Mouse (Mus musculus) lung, embryonic 14.5 days (tissue): ENCODE results near the gene Acpp. TPM values are rescaled to one million over a fixed set of nuclear protein-coding genes. Genes with fewer than 3 reads are reported as not detected.

ENCODE experiments used
- ATAC-seq: fragments of 200-750 bp; cut with Nextera tagmentation; 2 replicates; pipeline ENCODE4 v1.8.0; 2017; ENCODE audit warnings: mild to moderate bottlenecking, moderate TSS enrichment, moderate library complexity; ENCODE audit not compliant: insufficient read depth
- DNase-seq: peaks from one replicate; pipeline ENCODE4 v3.0.0-alpha.2; 2015
- H3K27ac ChIP-seq: fragments of 300-500 bp; sonication (generic); 2 replicates; pipeline ENCODE4 v1.5.1; 2014; ENCODE audit warnings: low read depth, mild to moderate bottlenecking, moderate library complexity
- H3K27me3 ChIP-seq: fragments of 300-500 bp; sonication (generic); 2 replicates; pipeline ENCODE4 v1.6.1; 2014; ENCODE audit warnings: low read length, control low read depth; ENCODE audit not compliant: insufficient read depth
- H3K36me3 ChIP-seq: fragments of 300-500 bp; sonication (generic); 2 replicates; pipeline ENCODE4 v1.6.1; 2014; ENCODE audit warnings: control low read depth; ENCODE audit not compliant: insufficient read depth
- H3K4me1 ChIP-seq: fragments of 300-500 bp; sonication (generic); 2 replicates; pipeline ENCODE4 v1.6.1; 2014; ENCODE audit warnings: antibody characterized with exemption, control low read depth; ENCODE audit not compliant: insufficient read depth
- H3K4me2 ChIP-seq: fragments of 300-500 bp; sonication (generic); 2 replicates; pipeline ENCODE4 v1.6.1; 2014; ENCODE audit warnings: mild to moderate bottlenecking
- H3K4me3 ChIP-seq: fragments of 300-500 bp; sonication (generic); 2 replicates; pipeline ENCODE4 v1.5.1; 2014; ENCODE audit warnings: low read depth, low read length
- H3K9ac ChIP-seq: fragments of 300-500 bp; sonication (generic); 2 replicates; pipeline ENCODE4 v1.6.1; 2014
- H3K9me3 ChIP-seq: fragments of 300-500 bp; sonication (generic); 2 replicates; pipeline ENCODE4 v1.6.1; 2016; ENCODE audit warnings: low read depth, low read length, control low read depth
- CTCF ChIP-seq: IDR thresholded peaks from 2 replicates; pipeline ENCODE4 v1.5.1; 2016; ENCODE audit warnings: antibody characterized with exemption, low read depth
- WGBS: fragments of 180-500 bp; shearing (Covaris S2); extraction: QIAGEN DNeasy Blood & Tissue Kit; methylation state at CpG from one replicate; pipeline ENCODE4 v1.1.7; 2014; 5-methylcytosine and 5-hydroxymethylcytosine counted together
- polyA plus RNA-seq: library from polyadenylated mRNA; unstranded; fragments of >200 nt; fragmentation: Nextera tagmentation; extraction: Ambion mirVana; gene quantifications from 2 replicates; pipeline ENCODE4 v1.2.1, GENCODE M21; 2014

The Acpp gene
- polyA plus RNA-seq, 1 experiment from 2014 or later: 0.21 TPM

DNA sequence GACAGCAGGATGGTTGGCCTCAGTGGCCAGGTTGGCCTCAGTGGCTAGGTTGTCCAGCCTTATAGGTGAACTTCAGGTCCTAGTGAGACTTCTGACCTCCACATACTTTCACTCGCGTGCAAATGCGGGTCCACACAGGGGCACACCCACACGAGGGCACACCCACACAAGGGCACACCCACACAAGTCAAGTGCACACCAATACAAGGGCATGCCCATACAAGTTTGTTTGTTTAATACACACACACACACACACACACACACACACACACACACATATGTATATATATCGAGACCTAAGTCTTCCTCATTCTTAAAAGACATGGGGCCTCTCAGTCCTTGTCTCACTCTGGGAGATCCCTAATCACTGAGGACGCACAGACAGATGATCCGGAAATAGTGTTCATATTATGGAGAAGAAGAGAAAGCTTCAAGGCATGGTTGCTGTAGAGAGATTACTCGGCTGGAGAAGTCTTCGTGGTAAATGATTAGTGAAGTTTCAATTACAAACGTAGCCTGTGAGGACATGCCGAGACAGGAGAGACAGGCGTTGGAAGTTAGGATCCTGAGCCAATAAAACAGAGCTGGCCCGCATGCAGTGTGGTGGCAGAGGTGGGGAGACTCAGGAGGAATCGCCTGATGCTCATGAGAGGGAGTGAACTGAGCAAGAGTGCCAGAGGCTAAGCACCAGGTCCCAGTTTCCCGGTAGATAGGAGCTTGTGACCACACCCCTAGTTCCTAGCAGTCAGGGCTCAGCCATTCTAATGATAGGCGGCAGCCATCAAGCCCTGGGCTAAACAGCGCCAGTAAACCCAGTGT is 23.7 kb upstream of the Acpp start:
- H3K27ac ChIP-seq: no peak overlapping the region

DNA sequence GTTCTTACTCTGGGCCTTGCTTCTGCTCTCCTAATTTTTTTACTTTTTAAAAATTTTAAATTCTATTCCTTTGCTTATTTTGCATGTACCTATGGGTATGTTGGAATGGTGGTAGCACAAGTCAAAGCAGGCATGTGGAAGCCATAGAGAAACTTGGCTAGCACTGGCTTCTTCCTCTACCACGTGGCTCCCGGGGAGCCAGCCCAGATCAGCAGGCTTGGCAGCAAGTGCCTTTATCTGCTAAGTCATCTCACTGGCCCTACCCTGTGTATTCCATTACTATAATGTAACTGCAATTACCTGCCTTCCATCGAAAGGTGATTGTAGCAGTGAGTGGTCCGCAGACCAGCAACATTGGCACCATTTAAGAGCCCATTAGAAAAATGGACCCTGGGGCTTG is 22.8 kb upstream of the Acpp start:
- ATAC-seq (no peak), DNase-seq (no peak)
- Histone ChIP-seq H3K9ac (no peak overlapping the region), H3K4me2 (no peak overlapping the region), H3K27ac (no peak overlapping the region), H3K36me3 (no peaks in the 10 kb centered on the region), H3K27me3 (no peaks in the 10 kb centered on the region), H3K4me3 (no peak overlapping the region), H3K9me3 (no peaks in the 10 kb centered on the region), H3K4me1 (no peaks in the 10 kb centered on the region)
- TF ChIP-seq CTCF: no peak
- 92% methylated on average over 4 of the region's 4 CpGs for WGBS

More for the DNA sequence above, 23.7 kb upstream of the Acpp start:
- WGBS: 65% methylated on average over 17 of the region's 17 CpGs
- no peak overlapping the region for H3K9ac ChIP-seq
- no peaks in the 10 kb centered on the region for H3K9me3 ChIP-seq
- DNase-seq (no peak), ATAC-seq (no peak)
- H3K36me3 ChIP-seq: no peaks in the 10 kb centered on the region
- H3K4me2 ChIP-seq: no peak overlapping the region
- H3K4me1 ChIP-seq: no peaks in the 10 kb centered on the region
- no peaks in the 10 kb centered on the region for H3K27me3 ChIP-seq
- TF ChIP-seq CTCF: no peak
- no peak overlapping the region for H3K4me3 ChIP-seq

- WGBS: 64% methylated on average over 8 of the region's 8 CpGs
- ATAC-seq (no peak), DNase-seq (no peak)
- no peaks in the 10 kb centered on the region for H3K4me1 ChIP-seq
- no peak for TF ChIP-seq CTCF
- no peak overlapping the region for H3K4me3 ChIP-seq
- no peak overlapping the region for H3K9ac ChIP-seq
- H3K36me3 ChIP-seq: no peaks in the 10 kb centered on the region
- H3K27me3 ChIP-seq: no peaks in the 10 kb centered on the region
- H3K27ac ChIP-seq: no peak overlapping the region
- no peaks in the 10 kb centered on the region for H3K9me3 ChIP-seq
- no peak overlapping the region for H3K4me2 ChIP-seq
Measured at GRCm38 (mm10) chr9:104355521-104356270, 18.1 kb upstream of the Acpp start.

- DNase-seq (no peak), ATAC-seq (no peak)
- no peaks in the 10 kb centered on the region for H3K9me3 ChIP-seq
- H3K4me3 ChIP-seq: no peak overlapping the region
- no peak overlapping the region for H3K9ac ChIP-seq
- WGBS: 80% methylated on average over 5 of the region's 5 CpGs
- H3K4me2 ChIP-seq: no peak overlapping the region
- no peaks in the 10 kb centered on the region for H3K4me1 ChIP-seq
- no peaks in the 10 kb centered on the region for H3K36me3 ChIP-seq
- no peaks in the 10 kb centered on the region for H3K27me3 ChIP-seq
- no peak overlapping the region for H3K27ac ChIP-seq
- TF ChIP-seq CTCF: no peak
Measured at GRCm38 (mm10) chr9:104344136-104344535, 6.6 kb upstream of the Acpp start.

DNA sequence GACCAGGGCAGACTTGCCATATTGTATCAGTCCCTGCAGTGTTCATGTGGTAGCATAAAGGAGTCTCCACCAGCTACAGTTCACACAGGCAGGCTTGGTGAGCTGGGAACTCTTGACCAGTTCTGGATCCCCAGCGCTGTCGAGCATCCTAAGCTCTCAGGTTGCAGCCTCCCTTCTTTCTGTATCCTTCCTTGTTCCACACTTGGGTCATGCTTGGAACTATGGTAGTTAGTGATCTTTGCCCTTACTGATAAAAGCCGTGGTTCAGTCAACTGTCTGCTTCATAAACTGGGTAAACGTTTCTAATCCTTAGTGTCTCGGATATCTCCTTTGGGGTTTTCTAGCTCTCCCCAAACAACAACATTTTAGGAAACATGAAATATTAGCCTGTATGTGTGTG is 1.9 kb upstream of the Acpp start:
- Histone ChIP-seq H3K36me3 (no peaks in the 10 kb centered on the region), H3K9ac (no peak overlapping the region), H3K27me3 (no peaks in the 10 kb centered on the region), H3K4me3 (no peak overlapping the region), H3K4me2 (no peak overlapping the region), H3K27ac (no peak overlapping the region), H3K4me1 (no peaks in the 10 kb centered on the region), H3K9me3 (no peaks in the 10 kb centered on the region)
- DNase-seq: no peak
- no peak for ATAC-seq
- no peak for TF ChIP-seq CTCF
- 77% methylated on average over 5 of the region's 5 CpGs for WGBS

- H3K4me2 ChIP-seq: no peak overlapping the region
- no peaks in the 10 kb centered on the region for H3K27me3 ChIP-seq
- H3K4me3 ChIP-seq: no peak overlapping the region
- DNase-seq (no peak), ATAC-seq (no peak)
- 86% methylated on average over 18 of the region's 18 CpGs for WGBS
- no peak overlapping the region for H3K27ac ChIP-seq
- no peak for TF ChIP-seq CTCF
- no peaks in the 10 kb centered on the region for H3K36me3 ChIP-seq
- H3K9ac ChIP-seq: no peak overlapping the region
- H3K9me3 ChIP-seq: no peaks in the 10 kb centered on the region
- H3K4me1 ChIP-seq: no peaks in the 10 kb centered on the region
Measured at GRCm38 (mm10) chr9:104338489-104339427, 1.2 kb upstream of the Acpp start.

DNA sequence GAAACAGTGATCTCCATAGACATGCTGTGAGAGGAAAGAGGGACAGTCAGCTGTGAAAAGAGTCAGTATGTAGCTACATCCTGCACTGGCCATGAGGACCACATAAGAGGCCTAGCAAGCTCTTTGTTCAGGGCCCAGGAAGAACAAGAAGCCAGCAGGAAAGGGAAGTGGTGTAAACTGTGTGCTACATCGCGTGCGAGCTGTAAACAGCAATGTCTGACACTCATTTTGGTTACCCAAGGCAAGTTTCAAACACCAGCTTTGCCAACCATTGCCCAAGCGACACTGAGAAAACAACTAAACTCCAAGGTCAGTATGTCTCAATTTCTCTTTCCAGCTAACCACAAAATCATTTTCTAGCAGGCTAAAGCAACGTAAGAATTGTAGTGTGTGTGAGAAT is 6.2 kb downstream of the Acpp start:
- H3K27ac ChIP-seq: no peak overlapping the region
- no peak for TF ChIP-seq CTCF
- ATAC-seq: no peak
- no peaks in the 10 kb centered on the region for H3K36me3 ChIP-seq
- H3K9me3 ChIP-seq: no peaks in the 10 kb centered on the region
- no peak for DNase-seq
- H3K27me3 ChIP-seq: no peaks in the 10 kb centered on the region
- 84% methylated on average over 5 of the region's 5 CpGs for WGBS
- no peak overlapping the region for H3K4me2 ChIP-seq
- H3K9ac ChIP-seq: no peak overlapping the region
- H3K4me1 ChIP-seq: no peaks in the 10 kb centered on the region
- H3K4me3 ChIP-seq: no peak overlapping the region
